Mouse (Mus musculus): ENCODE data around the gene Mif4gd. TPM values are rescaled to one million over a fixed set of nuclear protein-coding genes. Genes with fewer than 3 reads are reported as not detected.
A peak's percentile ranks its signal among the peaks of the same experiment; 100 is the strongest.

Gene Mif4gd
- total and polyA plus RNA-seq, 3 experiments: 42.0 to 62.9 TPM; not detected in 1

DNA sequence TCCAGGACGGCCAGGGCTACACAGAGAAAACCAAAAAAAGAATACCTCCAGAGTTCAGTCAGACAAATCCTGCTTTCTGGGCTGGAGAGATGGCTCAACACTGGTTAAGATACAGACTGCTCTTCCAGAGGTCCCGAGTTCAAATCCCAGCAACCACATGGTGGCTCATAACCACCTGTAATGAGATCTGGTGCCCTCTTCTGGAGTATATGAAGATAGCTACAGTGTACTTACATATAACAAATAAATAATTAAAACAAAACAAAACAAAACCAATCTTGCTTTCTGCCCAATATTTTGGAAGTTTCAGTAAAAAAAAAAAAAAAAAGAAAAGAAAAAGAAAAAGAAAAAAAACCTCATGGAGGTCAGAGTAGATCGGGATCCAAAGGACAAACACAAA, 17.6 kb downstream of the Mif4gd start:
- Histone ChIP-seq H3K27ac (ENCODE audit: control insufficient read depth, low read depth, low read length) (no peak overlapping the region), H3K9ac (ENCODE audit: control insufficient read depth, low read depth, low read length, poor library complexity, severe bottlenecking) (no peak overlapping the region), H3K4me3 (ENCODE audit: control insufficient read depth in 1 of 2, insufficient read depth in 1 of 2, low read depth in 2 of 2, low read length in 2 of 2) (no peak overlapping the region), H3K4me1 (ENCODE audit: control insufficient read depth in 1 of 2, insufficient read depth in 2 of 2, low read length in 2 of 2) (peaks cover 0 to 8% of the 10 kb centered on the region in 2 experiments; a peak in 2 of 4 replicates), H3K9me3 (replicated peaks; ENCODE audit: insufficient read depth, low read length) (no peaks in the 10 kb centered on the region), H3K27me3 (ENCODE audit: control insufficient read depth in 1 of 2, insufficient read depth in 2 of 2, low read length in 2 of 2) (no peaks in the 10 kb centered on the region), H3K36me3 (ENCODE audit: control insufficient read depth in 1 of 2, insufficient read depth in 2 of 2, low read length in 2 of 2) (peaks cover 10 to 25% of the 10 kb centered on the region in 2 experiments), H3K79me2 (ENCODE audit: control insufficient read depth, insufficient read depth, low read length, poor library complexity) (peaks cover 29% of the 10 kb centered on the region)
- TF ChIP-seq USF1 (IDR thresholded peaks at IDR 0.05; ENCODE audit: low read depth, low read length) (no peak), ETS1 (IDR thresholded peaks at IDR 0.05; ENCODE audit: low read depth, low read length) (no peak), MYB (IDR thresholded peaks at IDR 0.05; ENCODE audit: low read depth, low read length) (no peak), NRF1 (IDR thresholded peaks at IDR 0.05; ENCODE audit: insufficient read depth, low read depth, low read length, poor library complexity, severe bottlenecking) (no peak), CHD2 (IDR thresholded peaks at IDR 0.05; ENCODE audit: low read length) (no peak), MEF2A (IDR thresholded peaks at IDR 0.05; ENCODE audit: extremely low read depth, insufficient replicate concordance, low read depth, low read length, poor library complexity, severe bottlenecking) (no peak), CHD1 (IDR thresholded peaks at IDR 0.05; ENCODE audit: low read depth, low read length) (no peak), TCF12 (IDR thresholded peaks at IDR 0.05; ENCODE audit: low read depth, low read length) (no peak), CTCF (IDR thresholded peaks at IDR 0.05 in 2 of 3, conservative IDR thresholded peaks at IDR 0.05 in 1 of 3; ENCODE audit: control insufficient read depth in 1 of 3, insufficient read depth in 1 of 3, low read depth in 2 of 3, low read length in 3 of 3, poor library complexity in 1 of 3, severe bottlenecking in 1 of 3) (peak in 2 of 3 experiments; percentile 25 to 65; a peak in 3 of 6 replicates), SIN3A (IDR thresholded peaks at IDR 0.05; ENCODE audit: low read length) (no peak), SMC3 (IDR thresholded peaks at IDR 0.05; ENCODE audit: low read depth, low read length) (peak; percentile 43; the same call in 1 of the 2 replicates), POLR2A (IDR thresholded peaks at IDR 0.05; ENCODE audit: control insufficient read depth in 1 of 2, insufficient read depth in 1 of 2, low read depth in 1 of 2, low read length in 2 of 2, poor library complexity in 1 of 2) (no peak), POLR2AphosphoS2 (IDR thresholded peaks at IDR 0.05; ENCODE audit: low read length) (no peak), TAL1 (IDR thresholded peaks at IDR 0.05; ENCODE audit: low read length) (no peak), ZNF384 (IDR thresholded peaks at IDR 0.05; ENCODE audit: low read depth, low read length) (no peak)
- DNase-seq (ENCODE audit: low read depth, low spot score): peak; percentile 65

DNA sequence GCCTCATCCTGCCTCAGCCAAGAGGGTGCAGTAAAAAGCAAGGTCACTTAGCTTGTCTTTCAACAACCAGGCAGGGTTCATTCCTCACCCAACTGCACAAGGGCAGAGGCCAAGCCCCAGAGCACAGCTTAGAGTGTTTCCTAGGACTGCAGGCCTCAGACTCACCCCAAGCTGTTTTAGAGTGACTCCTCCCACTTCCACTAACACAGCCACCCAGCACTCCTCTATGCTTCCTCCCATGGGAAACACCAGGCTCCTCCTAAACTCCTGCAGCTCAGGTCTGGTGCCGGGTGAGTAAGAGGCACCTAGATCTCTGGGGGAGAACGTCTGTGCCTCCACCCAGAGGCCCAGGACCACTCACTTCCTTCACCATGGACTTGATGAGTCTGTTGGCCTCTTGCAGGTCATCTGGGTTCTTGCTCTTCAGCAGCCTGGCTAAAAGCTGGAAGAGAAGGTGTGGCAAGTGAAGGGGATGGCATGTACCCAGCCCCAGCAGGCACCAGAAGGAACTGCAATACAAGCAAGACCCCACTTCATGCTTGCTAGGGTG, 22.2 kb downstream of the Mif4gd start:
- no peak for DNase-seq (ENCODE audit: low read depth, low spot score)
- H3K4me3 ChIP-seq (ENCODE audit: control insufficient read depth in 1 of 2, insufficient read depth in 1 of 2, low read depth in 2 of 2, low read length in 2 of 2): no peak overlapping the region
- no peak overlapping the region for H3K27ac ChIP-seq (ENCODE audit: control insufficient read depth, low read depth, low read length)
- no peaks in the 10 kb centered on the region for H3K27me3 ChIP-seq (ENCODE audit: control insufficient read depth in 1 of 2, insufficient read depth in 2 of 2, low read length in 2 of 2)
- no peaks in the 10 kb centered on the region for H3K4me1 ChIP-seq (ENCODE audit: control insufficient read depth in 1 of 2, insufficient read depth in 2 of 2, low read length in 2 of 2)
- peaks cover 0 to 36% of the 10 kb centered on the region in 2 experiments; a peak in 2 of 4 replicates for H3K36me3 ChIP-seq (ENCODE audit: control insufficient read depth in 1 of 2, insufficient read depth in 2 of 2, low read length in 2 of 2)
- H3K9me3 ChIP-seq (replicated peaks; ENCODE audit: insufficient read depth, low read length): no peaks in the 10 kb centered on the region
- TF ChIP-seq MXI1 (IDR thresholded peaks at IDR 0.05; ENCODE audit: low read depth, low read length) (no peak), ZC3H11A (IDR thresholded peaks at IDR 0.05; ENCODE audit: low read depth, low read length) (no peak), MAX (IDR thresholded peaks at IDR 0.05; ENCODE audit: low read length) (no peak), POLR2A (IDR thresholded peaks at IDR 0.05; ENCODE audit: control insufficient read depth in 1 of 2, insufficient read depth in 1 of 2, low read depth in 1 of 2, low read length in 2 of 2, poor library complexity in 1 of 2) (0 out of 4 replicates have a peak, but pooled peaks of 1 of the 2 experiments have one; percentile 31), NELFE (IDR thresholded peaks at IDR 0.05; ENCODE audit: low read depth, low read length) (no peak)
- H3K9ac ChIP-seq (ENCODE audit: control insufficient read depth, low read depth, low read length, poor library complexity, severe bottlenecking): no peak overlapping the region
- no peaks in the 10 kb centered on the region for H3K79me2 ChIP-seq (ENCODE audit: control insufficient read depth, insufficient read depth, low read length, poor library complexity)

Measured in MEL (cell line).